In the genomic region with DNA sequence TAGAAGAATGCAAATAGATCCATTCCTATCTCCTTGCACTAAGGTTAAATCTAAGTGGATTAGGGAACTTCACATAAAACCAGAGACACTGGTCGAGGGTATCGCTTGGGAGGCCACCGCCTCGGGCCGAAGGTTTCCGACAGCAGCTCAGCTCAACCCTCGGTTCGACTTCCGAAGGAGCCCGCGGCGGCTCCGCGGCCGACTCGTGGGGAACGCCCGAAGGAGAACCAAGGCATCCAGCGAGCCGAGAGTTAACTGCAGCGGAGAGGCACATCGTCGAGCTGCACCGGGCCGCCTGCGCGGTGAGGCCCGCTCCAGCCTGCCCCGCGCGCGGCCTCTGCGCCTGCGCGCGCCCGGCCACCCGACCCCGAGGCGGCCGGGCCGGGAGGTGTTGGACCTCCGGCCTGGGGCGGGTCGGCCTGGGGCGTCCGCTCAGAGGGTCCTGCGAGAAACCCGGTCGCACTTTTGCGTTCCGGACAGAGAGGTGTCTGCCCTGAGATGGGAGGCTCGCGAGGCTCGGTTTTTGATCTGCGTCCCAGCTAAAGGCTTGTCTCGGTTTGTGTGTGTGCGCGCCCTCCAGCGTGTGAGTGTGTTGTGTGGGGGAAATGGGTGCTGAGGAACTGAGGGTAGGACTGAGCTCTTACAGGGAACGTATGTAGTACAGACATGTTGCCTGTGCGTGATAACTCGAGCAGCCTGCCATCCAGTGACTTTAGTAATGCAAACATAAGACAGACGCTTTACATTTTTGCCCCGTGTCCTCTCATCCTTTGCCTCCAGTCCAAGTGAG, we compare ENCODE assay signal across 8 mouse cellular contexts. TPM values are rescaled to one million over a fixed set of nuclear protein-coding genes. Genes with fewer than 3 reads are reported as not detected.
DNase-seq lines count a peak whose midpoint lies in the region; ATAC-seq lines count a peak whose summit lies in the region.
"Not testable (repeated sequence)": the region's sequence is repeated elsewhere in the genome, so short reads cannot be mapped to it uniquely, and the experiment has no call there.

No protein-coding gene starts in this region.

- H3K27ac ChIP-seq in heart, embryonic 10.5 days; intestine, embryonic 16.5 days (ENCODE audit: low read length): not testable (repeated sequence)

- DNase-seq in adrenal gland, postnatal 36 days, result peak; percentile 1 to 22
- not testable (repeated sequence) for DNase-seq in heart, embryonic 10.5 days (ENCODE audit: low spot score)
- DNase-seq in left cerebral cortex, adult 8-10 months (ENCODE audit: low spot score in 2 of 2), result peak; percentile 5 to 9
- DNase-seq in lung, postnatal 10 days, result peak; percentile 9
- DNase-seq in ovary, postnatal 10 days (ENCODE audit: low spot score), result peak; percentile 29
- peak; percentile 24 for DNase-seq in thymus, postnatal 4 days

- not testable (repeated sequence) for H3K4me1 ChIP-seq in heart, embryonic 10.5 days; intestine, embryonic 16.5 days (ENCODE audit: control insufficient read depth, insufficient read depth, low read length)

- under 1% methylated on average over 40 of the region's 65 CpGs for WGBS in heart, embryonic 10.5 days
- 2% methylated on average over 24 of the region's 65 CpGs for WGBS in intestine, embryonic 16.5 days

- not testable (repeated sequence) for H3K9me3 ChIP-seq in heart, embryonic 10.5 days; intestine, embryonic 16.5 days (ENCODE audit: control insufficient read depth, low read length)

- H3K4me3 ChIP-seq in heart, embryonic 10.5 days, result peak overlapping the region; percentile 31; the same call in 1 of the 2 replicates
- H3K4me3 ChIP-seq in intestine, embryonic 16.5 days (ENCODE audit: low read length), result peak overlapping the region; percentile 27

- H3K27me3 ChIP-seq in heart, embryonic 10.5 days (ENCODE audit: insufficient read depth, poor library complexity, severe bottlenecking); intestine, embryonic 16.5 days (replicated peaks; ENCODE audit: control insufficient read depth, insufficient read depth, low read length): not testable (repeated sequence)

- H3K9ac ChIP-seq in intestine, embryonic 16.5 days (ENCODE audit: low read depth, low read length), result not testable (repeated sequence)

- peak overlapping the region; percentile 40 for H3K4me2 ChIP-seq in intestine, embryonic 16.5 days (ENCODE audit: low read depth, low read length)

- H3K36me3 ChIP-seq in heart, embryonic 10.5 days; intestine, embryonic 16.5 days (ENCODE audit: control insufficient read depth, insufficient read depth, low read length): not testable (repeated sequence)

- peak; percentile 55 for ATAC-seq in erythroblast, adult 5-6 weeks (replicated peaks; ENCODE audit: low FRiP score, poor library complexity, severe bottlenecking)
- ATAC-seq in intestine, embryonic 16.5 days, result peak; percentile 100

RNA-seq across cellular contexts. Expression of a gene that starts 50.9 kb away (rescaled TPM):
- total RNA-seq in adrenal gland, postnatal 36 days (2021), result not detected
- total RNA-seq in erythroblast, adult 5-6 weeks (2015; ENCODE audit: low replicate concordance), result not detected in 2 replicates
- not detected in 2 replicates for total RNA-seq in erythroblast, adult 5-6 weeks (2017; ENCODE audit: low replicate concordance)
- polyA plus RNA-seq in heart, embryonic 10.5 days (2016; fragmentation: Nextera tagmentation; extraction: Ambion mirVana), result not detected in 2 replicates
- polyA plus RNA-seq in intestine, embryonic 16.5 days (2015; fragmentation: Nextera tagmentation; extraction: Ambion mirVana), result not detected in 2 replicates
- total RNA-seq in left cerebral cortex, adult 8-10 months (2022), result not detected
